Mouse (Mus musculus): ENCODE results near the gene Nhlrc2. TPM values are rescaled to one million over a fixed set of nuclear protein-coding genes. Genes with fewer than 3 reads are reported as not detected.

The Nhlrc2 gene
- polyA plus RNA-seq (2017; shearing (Covaris generic)): 10 to 100 TPM; 18.5 to 22.4 TPM

GRCm38 (mm10) chr19:56548230-56549032 is at the start of gene Nhlrc2:
TSS of gene Nhlrc2 (plus strand) at chr19:56548261.

GRCm38 (mm10) chr19:56547456-56548229 is 418 bp upstream of the Nhlrc2 start, which contains the start of gene Dclre1a:
TSS of gene Dclre1a (minus strand) at chr19:56548222.

Other genes starting within 250 kb of the Nhlrc2 start
- gene Nrap, start 158.2 kb upstream of the Nhlrc2 start, polyA plus RNA-seq (2017; shearing (Covaris generic)): under 1 TPM; 0.05 to 0.48 TPM
- gene Casp7, start 151.1 kb upstream of the Nhlrc2 start, polyA plus RNA-seq (2017; shearing (Covaris generic)): 10 to 100 TPM; 40.8 to 51.2 TPM
- not detected for gene Plekhs1, start 86.6 kb upstream of the Nhlrc2 start, polyA plus RNA-seq (2017; shearing (Covaris generic))
- 10 to 100 TPM in 1 of 2 experiments, 1 to 10 TPM in 1; 8.6 to 11.9 TPM for gene Dclre1a, start within 50 bp of the Nhlrc2 start, polyA plus RNA-seq (2017; shearing (Covaris generic))
- gene Adrb1, start 173.9 kb downstream of the Nhlrc2 start, polyA plus RNA-seq (2017; shearing (Covaris generic)): 1 to 10 TPM in 1 of 2 experiments, under 1 TPM in 1; 0.69 to 1.0 TPM